Mouse (Mus musculus) hindbrain, embryonic 11.5 days (tissue): ENCODE results near the gene Fgd5. TPM values are rescaled to one million over a fixed set of nuclear protein-coding genes. Genes with fewer than 3 reads are reported as not detected.

ENCODE experiments used
- ATAC-seq: fragments of 200-750 bp; cut with Nextera tagmentation; 2 replicates; pipeline ENCODE4 v1.8.0; 2017; ENCODE audit warnings: mild to moderate bottlenecking, moderate TSS enrichment, moderate library complexity; ENCODE audit not compliant: low FRiP score
- DNase-seq: peaks from one replicate; pipeline ENCODE4 v3.0.0-alpha.2; 2015; ENCODE audit warnings: low spot score
- H3K27ac ChIP-seq: fragments of 300-500 bp; sonication (generic); 2 replicates; pipeline ENCODE4 v1.5.1; 2014; ENCODE audit warnings: mild to moderate bottlenecking, low read depth, low read length
- H3K27me3 ChIP-seq: fragments of 300-500 bp; sonication (generic); 2 replicates; pipeline ENCODE4 v1.6.1; 2014; ENCODE audit warnings: mild to moderate bottlenecking, low read length, moderate library complexity, mixed read lengths; ENCODE audit not compliant: control insufficient read depth, insufficient read depth
- H3K36me3 ChIP-seq: fragments of 300-500 bp; sonication (generic); 2 replicates; pipeline ENCODE4 v1.6.1; 2014; ENCODE audit warnings: mild to moderate bottlenecking, low read length, moderate library complexity, mixed read lengths; ENCODE audit not compliant: control insufficient read depth, insufficient read depth
- H3K4me1 ChIP-seq: fragments of 300-500 bp; sonication (generic); replicated peaks from 2 replicates; pipeline ENCODE4 v1.6.1; 2014; ENCODE audit warnings: low read length, mixed read lengths; ENCODE audit not compliant: control insufficient read depth, insufficient read depth
- H3K4me2 ChIP-seq: fragments of 300-500 bp; sonication (generic); replicated peaks from 2 replicates; pipeline ENCODE4 v1.6.1; 2014; ENCODE audit warnings: mild to moderate bottlenecking, low read depth, low read length
- H3K4me3 ChIP-seq: fragments of 300-500 bp; sonication (generic); 2 replicates; pipeline ENCODE4 v1.5.1; 2014; ENCODE audit warnings: low read depth, low read length
- H3K9ac ChIP-seq: fragments of 300-500 bp; sonication (generic); 2 replicates; pipeline ENCODE4 v1.6.1; 2014; ENCODE audit warnings: low read depth, low read length
- H3K9me3 ChIP-seq: fragments of 300-500 bp; sonication (generic); 2 replicates; pipeline ENCODE4 v1.6.1; 2016; ENCODE audit warnings: low read length; ENCODE audit not compliant: control insufficient read depth
- WGBS: fragments of 180-500 bp; shearing (Covaris S2); extraction: QIAGEN DNeasy Blood & Tissue Kit; methylation state at CpG from one replicate; pipeline ENCODE4 v1.1.7; 2014; 5-methylcytosine and 5-hydroxymethylcytosine counted together
- polyA plus RNA-seq: library from polyadenylated mRNA; unstranded; fragments of >200 nt; fragmentation: Nextera tagmentation; extraction: Ambion mirVana; gene quantifications from 2 replicates; pipeline ENCODE4 v1.2.1, GENCODE M21; 2014

Gene Fgd5
- polyA plus RNA-seq, 1 experiment from 2014 or later = 6.5 TPM

- H3K9me3 ChIP-seq = no peaks in the 10 kb centered on the region
Measured at GRCm38 (mm10) chr6:92063452-92063851, 84.8 kb downstream of the Fgd5 start.

GRCm38 (mm10) chr6:92064101-92064500 is 85.4 kb downstream of the Fgd5 start:
- ATAC-seq = no peak
- H3K36me3 ChIP-seq = no peaks in the 10 kb centered on the region
- no peak overlapping the region for H3K4me2 ChIP-seq
- no peaks in the 10 kb centered on the region for H3K9me3 ChIP-seq
- H3K4me3 ChIP-seq = no peak overlapping the region
- DNase-seq = no peak
- H3K27ac ChIP-seq = no peak overlapping the region
- H3K27me3 ChIP-seq = no peaks in the 10 kb centered on the region
- H3K4me1 ChIP-seq = no peaks in the 10 kb centered on the region
- no peak overlapping the region for H3K9ac ChIP-seq
- WGBS = 72% methylated on average over 10 of the region's 10 CpGs

More at GRCm38 (mm10) chr6:92063452-92063851, 84.8 kb downstream of the Fgd5 start:
- no peaks in the 10 kb centered on the region for H3K36me3 ChIP-seq
- H3K27ac ChIP-seq = no peak overlapping the region
- 79% methylated on average over 2 of the region's 2 CpGs for WGBS
- H3K27me3 ChIP-seq = no peaks in the 10 kb centered on the region
- DNase-seq (no peak), ATAC-seq (no peak)
- no peak overlapping the region for H3K4me3 ChIP-seq
- no peak overlapping the region for H3K4me2 ChIP-seq
- H3K9ac ChIP-seq = no peak overlapping the region
- H3K4me1 ChIP-seq = no peaks in the 10 kb centered on the region

GRCm38 (mm10) chr6:92065721-92066496 is 87.2 kb downstream of the Fgd5 start:
- no peak overlapping the region for H3K4me3 ChIP-seq
- no peaks in the 10 kb centered on the region for H3K36me3 ChIP-seq
- H3K9ac ChIP-seq = no peak overlapping the region
- no peak overlapping the region for H3K4me2 ChIP-seq
- no peaks in the 10 kb centered on the region for H3K27me3 ChIP-seq
- ATAC-seq (0 out of 2 replicates have a peak, but pooled peaks have one; percentile 51), DNase-seq (peak; percentile 74)
- 51% methylated on average over 12 of the region's 12 CpGs for WGBS
- H3K9me3 ChIP-seq = no peaks in the 10 kb centered on the region
- H3K27ac ChIP-seq = no peak overlapping the region
- no peaks in the 10 kb centered on the region for H3K4me1 ChIP-seq

- Histone ChIP-seq H3K27me3 (no peaks in the 10 kb centered on the region), H3K4me2 (no peak overlapping the region), H3K36me3 (no peaks in the 10 kb centered on the region), H3K27ac (no peak overlapping the region), H3K9ac (0 out of 2 replicates have a peak overlapping the region, but pooled peaks have one; percentile 11), H3K4me3 (no peak overlapping the region), H3K4me1 (no peaks in the 10 kb centered on the region), H3K9me3 (no peaks in the 10 kb centered on the region)
- peak; percentile 79 for ATAC-seq
- 31% methylated on average over 16 of the region's 16 CpGs for WGBS
- DNase-seq = peak; percentile 88
Measured at GRCm38 (mm10) chr6:92067146-92067790, 88.6 kb downstream of the Fgd5 start.

GRCm38 (mm10) chr6:92071121-92071839 is 92.6 kb downstream of the Fgd5 start:
- no peak overlapping the region for H3K9ac ChIP-seq
- H3K4me3 ChIP-seq = no peak overlapping the region
- no peaks in the 10 kb centered on the region for H3K27me3 ChIP-seq
- no peaks in the 10 kb centered on the region for H3K36me3 ChIP-seq
- WGBS = 53% methylated on average over 15 of the region's 15 CpGs
- no peak overlapping the region for H3K4me2 ChIP-seq
- H3K4me1 ChIP-seq = no peaks in the 10 kb centered on the region
- H3K27ac ChIP-seq = no peak overlapping the region
- ATAC-seq = no peak
- DNase-seq = no peak
- no peaks in the 10 kb centered on the region for H3K9me3 ChIP-seq

GRCm38 (mm10) chr6:92080730-92081129 is 102.1 kb downstream of the Fgd5 start:
- Histone ChIP-seq H3K4me3 (no peak overlapping the region), H3K27me3 (no peaks in the 10 kb centered on the region), H3K9me3 (no peaks in the 10 kb centered on the region), H3K36me3 (no peaks in the 10 kb centered on the region), H3K9ac (no peak overlapping the region), H3K4me1 (no peaks in the 10 kb centered on the region), H3K4me2 (no peak overlapping the region), H3K27ac (no peak overlapping the region)
- no peak for DNase-seq
- WGBS = 92% methylated on average over 2 of the region's 2 CpGs
- ATAC-seq = no peak

- 85% methylated on average over 4 of the region's 4 CpGs for WGBS
- no peak for DNase-seq
- Histone ChIP-seq H3K9ac (no peak overlapping the region), H3K4me1 (no peaks in the 10 kb centered on the region), H3K27me3 (no peaks in the 10 kb centered on the region), H3K9me3 (no peaks in the 10 kb centered on the region), H3K27ac (no peak overlapping the region), H3K36me3 (no peaks in the 10 kb centered on the region), H3K4me3 (no peak overlapping the region), H3K4me2 (no peak overlapping the region)
- ATAC-seq = no peak
Measured at GRCm38 (mm10) chr6:92082756-92083155, 104.1 kb downstream of the Fgd5 start.

- Histone ChIP-seq H3K36me3 (no peaks in the 10 kb centered on the region), H3K4me3 (no peak overlapping the region), H3K4me2 (no peak overlapping the region), H3K9ac (no peak overlapping the region), H3K27ac (no peak overlapping the region), H3K27me3 (no peaks in the 10 kb centered on the region), H3K4me1 (no peaks in the 10 kb centered on the region), H3K9me3 (no peaks in the 10 kb centered on the region)
- no peak for ATAC-seq
- DNase-seq = no peak
- WGBS = 83% methylated on average over 3 of the region's 3 CpGs
Measured at GRCm38 (mm10) chr6:92084932-92085331, 106.3 kb downstream of the Fgd5 start.
